Mouse (Mus musculus) forebrain, embryonic 11.5 days (tissue): ENCODE results near the gene Arsa. TPM values are rescaled to one million over a fixed set of nuclear protein-coding genes. Genes with fewer than 3 reads are reported as not detected.

Source experiments
- ATAC-seq: fragments of 200-750 bp; cut with Nextera tagmentation; replicated peaks from 2 replicates; pipeline ENCODE4 v1.8.0; 2017; ENCODE audit warnings: moderate TSS enrichment; ENCODE audit not compliant: low FRiP score
- DNase-seq: peaks from one replicate; pipeline ENCODE4 v3.0.0-alpha.2; 2017; ENCODE audit warnings: low spot score
- H3K27ac ChIP-seq: fragments of 300-500 bp; sonication (generic); 2 replicates; pipeline ENCODE4 v1.5.1; 2014; ENCODE audit warnings: low read depth, low read length
- H3K27me3 ChIP-seq: fragments of 300-500 bp; sonication (generic); 2 replicates; pipeline ENCODE4 v1.6.1; 2014; ENCODE audit warnings: mild to moderate bottlenecking, low read length, mixed read lengths; ENCODE audit not compliant: control insufficient read depth, insufficient read depth
- H3K36me3 ChIP-seq: fragments of 300-500 bp; sonication (generic); 2 replicates; pipeline ENCODE4 v1.6.1; 2014; ENCODE audit warnings: mild to moderate bottlenecking, low read length, moderate library complexity, mixed read lengths; ENCODE audit not compliant: control insufficient read depth, insufficient read depth
- H3K4me1 ChIP-seq: fragments of 300-500 bp; sonication (generic); replicated peaks from 2 replicates; pipeline ENCODE4 v1.6.1; 2014; ENCODE audit warnings: low read length, mixed read lengths; ENCODE audit not compliant: control insufficient read depth, insufficient read depth
- H3K4me2 ChIP-seq: fragments of 300-500 bp; sonication (generic); 2 replicates; pipeline ENCODE4 v1.6.1; 2014; ENCODE audit warnings: low read depth, mild to moderate bottlenecking, low read length, moderate library complexity, mixed read lengths; ENCODE audit not compliant: severe bottlenecking
- H3K4me3 ChIP-seq: fragments of 300-500 bp; sonication (generic); 2 replicates; pipeline ENCODE4 v1.5.1; 2014; ENCODE audit warnings: low read depth, low read length
- H3K9ac ChIP-seq: fragments of 300-500 bp; sonication (generic); 2 replicates; pipeline ENCODE4 v1.6.1; 2014; ENCODE audit warnings: low read length
- H3K9me3 ChIP-seq: fragments of 300-500 bp; sonication (generic); 2 replicates; pipeline ENCODE4 v1.6.1; 2016; ENCODE audit warnings: low read length, mixed read lengths; ENCODE audit not compliant: control insufficient read depth
- WGBS: fragments of 180-500 bp; shearing (Covaris S2); extraction: QIAGEN DNeasy Blood & Tissue Kit; methylation state at CpG from one replicate; pipeline ENCODE4 v1.1.7; 2014; 5-methylcytosine and 5-hydroxymethylcytosine counted together
- polyA plus RNA-seq: library from polyadenylated mRNA; unstranded; fragments of >200 nt; fragmentation: Nextera tagmentation; extraction: Ambion mirVana; gene quantifications from 2 replicates; pipeline ENCODE4 v1.2.1, GENCODE M21; 2014

The Arsa gene
- polyA plus RNA-seq, 1 experiment from 2014 or later: 10.6 TPM

- no peak overlapping the region for H3K27ac ChIP-seq
- no peaks in the 10 kb centered on the region for H3K9me3 ChIP-seq
- WGBS: 91% methylated on average over 4 of the region's 4 CpGs
- DNase-seq (peak; percentile 33), ATAC-seq (no peak)
- H3K4me2 ChIP-seq: no peak overlapping the region
- peaks cover 3% of the 10 kb centered on the region; the same call in 1 of the 2 replicates for H3K4me1 ChIP-seq
- H3K4me3 ChIP-seq: no peak overlapping the region
- H3K27me3 ChIP-seq: no peaks in the 10 kb centered on the region
- H3K9ac ChIP-seq: no peak overlapping the region
- no peaks in the 10 kb centered on the region for H3K36me3 ChIP-seq
Observed at GRCm38 (mm10) chr15:89471476-89471875, 5.7 kb downstream of the Arsa start.

GRCm38 (mm10) chr15:89468577-89468976, 8.6 kb downstream of the Arsa start:
- WGBS: 43% methylated on average over 2 of the region's 2 CpGs
- ATAC-seq (0 out of 2 replicates have a peak, but pooled peaks have one; percentile 27), DNase-seq (peak; percentile 43)
- Histone ChIP-seq H3K9ac (no peak overlapping the region), H3K36me3 (no peaks in the 10 kb centered on the region), H3K4me2 (no peak overlapping the region), H3K27me3 (no peaks in the 10 kb centered on the region), H3K27ac (no peak overlapping the region), H3K9me3 (no peaks in the 10 kb centered on the region), H3K4me1 (no peaks in the 10 kb centered on the region), H3K4me3 (no peak overlapping the region)

- Histone ChIP-seq H3K36me3 (peaks cover 2% of the 10 kb centered on the region; the same call in 1 of the 2 replicates), H3K9ac (no peak overlapping the region), H3K9me3 (no peaks in the 10 kb centered on the region), H3K4me1 (no peaks in the 10 kb centered on the region), H3K27ac (no peak overlapping the region), H3K4me2 (no peak overlapping the region), H3K4me3 (no peak overlapping the region), H3K27me3 (no peaks in the 10 kb centered on the region)
- WGBS: 6% methylated on average over 1 of the region's 1 CpGs
- DNase-seq: peak; percentile 51
- ATAC-seq: 0 out of 2 replicates have a peak, but pooled peaks have one; percentile 13
Observed at GRCm38 (mm10) chr15:89465052-89465451, 12.2 kb downstream of the Arsa start.

- H3K27me3 ChIP-seq: no peaks in the 10 kb centered on the region
- WGBS: 68% methylated on average over 5 of the region's 5 CpGs
- peaks cover 2% of the 10 kb centered on the region; the same call in 1 of the 2 replicates for H3K36me3 ChIP-seq
- ATAC-seq (no peak), DNase-seq (no peak)
- H3K4me2 ChIP-seq: no peak overlapping the region
- H3K9ac ChIP-seq: no peak overlapping the region
- H3K4me1 ChIP-seq: no peaks in the 10 kb centered on the region
- no peaks in the 10 kb centered on the region for H3K9me3 ChIP-seq
- H3K4me3 ChIP-seq: no peak overlapping the region
- H3K27ac ChIP-seq: no peak overlapping the region
Observed at GRCm38 (mm10) chr15:89463334-89464235, 13.6 kb downstream of the Arsa start.

DNA sequence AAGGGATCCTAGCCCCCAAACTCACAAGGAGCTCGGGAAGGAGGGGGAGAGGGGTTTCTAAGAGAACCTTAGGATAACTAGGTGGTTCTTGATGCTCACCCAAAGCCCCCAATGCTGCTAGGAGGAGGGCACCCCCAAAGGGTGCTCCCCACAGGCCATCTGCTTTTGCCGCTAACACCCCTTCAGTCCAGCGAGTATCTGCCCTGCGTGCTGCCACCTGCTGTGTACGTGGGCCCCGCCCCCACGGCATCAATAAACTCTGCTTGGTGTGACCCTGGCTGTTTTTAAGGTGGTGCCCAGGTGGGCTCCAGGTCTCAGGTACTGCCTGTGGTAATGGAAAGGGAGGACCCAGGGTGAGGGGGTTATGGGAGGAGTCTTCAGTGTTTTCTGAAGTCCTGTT, 15.0 kb downstream of the Arsa start:
- Histone ChIP-seq H3K9me3 (no peaks in the 10 kb centered on the region), H3K27me3 (no peaks in the 10 kb centered on the region), H3K36me3 (peaks cover 7% of the 10 kb centered on the region; the same call in 1 of the 2 replicates), H3K27ac (no peak overlapping the region), H3K4me2 (no peak overlapping the region), H3K9ac (no peak overlapping the region), H3K4me3 (no peak overlapping the region), H3K4me1 (no peaks in the 10 kb centered on the region)
- DNase-seq: no peak
- 78% methylated on average over 7 of the region's 7 CpGs for WGBS
- no peak for ATAC-seq

DNA sequence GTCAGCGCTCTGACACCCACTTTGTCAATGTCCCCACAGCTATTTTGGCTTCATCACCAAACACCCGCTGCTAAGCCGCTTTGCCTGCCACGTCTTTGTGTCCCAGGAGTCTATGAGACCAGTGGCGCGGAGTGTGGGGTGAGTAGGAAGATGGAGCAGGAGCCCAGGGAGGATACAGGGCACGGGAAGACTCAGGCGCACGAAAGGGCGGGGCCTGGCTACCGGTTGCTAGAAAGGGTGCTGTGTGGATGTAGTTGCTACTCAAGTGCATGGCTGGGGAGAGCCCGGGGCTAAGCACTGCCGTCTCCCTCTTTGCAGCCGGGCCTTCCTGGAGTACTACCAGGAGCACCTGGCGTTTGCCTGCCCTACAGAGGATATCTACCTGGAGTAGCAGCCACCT, 15.9 kb downstream of the Arsa start:
- no peaks in the 10 kb centered on the region for H3K4me1 ChIP-seq
- H3K4me2 ChIP-seq: no peak overlapping the region
- H3K4me3 ChIP-seq: no peak overlapping the region
- no peaks in the 10 kb centered on the region for H3K9me3 ChIP-seq
- DNase-seq: no peak
- H3K27me3 ChIP-seq: no peaks in the 10 kb centered on the region
- ATAC-seq: no peak
- 86% methylated on average over 15 of the region's 15 CpGs for WGBS
- H3K27ac ChIP-seq: no peak overlapping the region
- H3K9ac ChIP-seq: no peak overlapping the region
- peaks cover 11% of the 10 kb centered on the region; the same call in 1 of the 2 replicates for H3K36me3 ChIP-seq

- no peak for ATAC-seq
- 80% methylated on average over 10 of the region's 10 CpGs for WGBS
Observed at GRCm38 (mm10) chr15:89460298-89460697, 16.9 kb downstream of the Arsa start.

DNA sequence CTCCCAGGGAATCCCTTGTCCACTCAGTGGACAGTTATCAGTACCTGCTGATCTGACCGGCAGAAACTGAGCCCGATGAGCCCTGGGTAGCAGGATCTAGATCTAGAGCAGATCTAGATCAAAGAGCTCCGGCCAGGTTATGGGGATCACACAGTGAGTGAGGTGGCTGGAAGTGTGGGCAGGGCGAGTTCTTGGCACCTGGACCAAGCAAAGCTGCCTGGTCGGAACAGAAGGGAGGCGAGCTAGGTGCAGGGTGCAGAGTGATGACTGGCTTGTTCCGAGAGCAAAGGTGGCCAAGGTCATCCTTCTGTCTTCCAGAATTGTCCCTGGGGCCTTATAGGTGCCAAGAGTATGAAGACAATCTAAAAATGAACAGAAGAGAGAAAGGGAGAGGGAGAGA, 17.4 kb downstream of the Arsa start:
- no peak overlapping the region for H3K9ac ChIP-seq
- ATAC-seq (no peak), DNase-seq (no peak)
- H3K36me3 ChIP-seq: peaks cover 11% of the 10 kb centered on the region; the same call in 1 of the 2 replicates
- WGBS: 89% methylated on average over 7 of the region's 7 CpGs
- H3K4me1 ChIP-seq: peaks cover 4% of the 10 kb centered on the region
- H3K27me3 ChIP-seq: no peaks in the 10 kb centered on the region
- H3K4me3 ChIP-seq: no peak overlapping the region
- no peaks in the 10 kb centered on the region for H3K9me3 ChIP-seq
- no peak overlapping the region for H3K4me2 ChIP-seq
- H3K27ac ChIP-seq: no peak overlapping the region

More at GRCm38 (mm10) chr15:89460298-89460697, 16.9 kb downstream of the Arsa start:
- no peak overlapping the region for H3K4me3 ChIP-seq
- no peak overlapping the region for H3K4me2 ChIP-seq
- H3K27ac ChIP-seq: no peak overlapping the region
- H3K4me1 ChIP-seq: no peaks in the 10 kb centered on the region; the same call in 1 of the 2 replicates
- peaks cover 11% of the 10 kb centered on the region; the same call in 1 of the 2 replicates for H3K36me3 ChIP-seq
- no peak for DNase-seq
- no peaks in the 10 kb centered on the region for H3K9me3 ChIP-seq
- no peaks in the 10 kb centered on the region for H3K27me3 ChIP-seq
- H3K9ac ChIP-seq: no peak overlapping the region
